Mouse (Mus musculus): ENCODE results near the gene Mrpl46. TPM values are rescaled to one million over a fixed set of nuclear protein-coding genes. Genes with fewer than 3 reads are reported as not detected.

The Mrpl46 gene
- polyA plus RNA-seq, 1 experiment = 25.0 TPM

DNA sequence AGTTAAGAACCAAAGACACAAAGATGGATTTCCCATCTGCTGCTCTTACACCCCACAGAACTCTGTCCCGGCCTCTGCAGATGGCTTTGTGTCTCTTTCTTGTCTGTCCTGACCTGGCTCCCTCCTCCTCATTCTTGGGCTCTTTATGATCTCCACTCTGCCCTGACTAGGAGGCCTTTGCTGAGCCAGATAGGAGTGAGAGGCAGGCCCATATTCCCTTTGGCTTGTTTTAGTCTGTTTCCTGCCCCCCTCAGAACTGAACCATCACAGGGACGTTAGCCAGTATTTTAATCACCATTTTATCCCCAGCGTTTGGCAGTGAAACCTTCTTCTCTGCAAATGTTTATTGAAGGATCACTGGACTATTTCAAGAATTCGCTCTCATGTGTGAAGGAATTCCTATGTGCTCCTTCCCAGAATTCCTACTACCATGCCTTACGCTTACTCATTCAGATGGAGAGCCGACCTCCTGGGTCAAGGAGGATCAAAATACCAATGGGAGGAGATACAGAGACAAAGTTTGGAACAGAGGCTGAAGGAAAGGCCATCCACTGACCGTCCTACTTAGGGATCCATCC is 14.2 kb downstream of the Mrpl46 start:
- Histone ChIP-seq H3K27ac (ENCODE audit: control insufficient read depth, insufficient read depth, low read length) (no peak overlapping the region), H3K4me3 (ENCODE audit: control insufficient read depth, insufficient read depth, low read length) (no peak overlapping the region), H3K36me3 (ENCODE audit: control insufficient read depth, insufficient read depth, low read length) (peaks cover 2% of the 10 kb centered on the region; the same call in 1 of the 2 replicates), H3K27me3 (ENCODE audit: control insufficient read depth, insufficient read depth, low read length) (no peaks in the 10 kb centered on the region), H3K4me1 (replicated peaks; ENCODE audit: control insufficient read depth, insufficient read depth, low read length) (peaks cover 16% of the 10 kb centered on the region)
- WGBS = 81% methylated on average over 7 of the region's 7 CpGs
- TF ChIP-seq CTCF (IDR thresholded peaks at IDR 0.05; ENCODE audit: borderline replicate concordance, control insufficient read depth, extremely low read depth, insufficient read depth, low read length, poor library complexity) (no peak), POLR2A (IDR thresholded peaks at IDR 0.05; ENCODE audit: control insufficient read depth, extremely low read depth, insufficient read depth, low read length, poor library complexity) (no peak)
- no peak for DNase-seq

DNA sequence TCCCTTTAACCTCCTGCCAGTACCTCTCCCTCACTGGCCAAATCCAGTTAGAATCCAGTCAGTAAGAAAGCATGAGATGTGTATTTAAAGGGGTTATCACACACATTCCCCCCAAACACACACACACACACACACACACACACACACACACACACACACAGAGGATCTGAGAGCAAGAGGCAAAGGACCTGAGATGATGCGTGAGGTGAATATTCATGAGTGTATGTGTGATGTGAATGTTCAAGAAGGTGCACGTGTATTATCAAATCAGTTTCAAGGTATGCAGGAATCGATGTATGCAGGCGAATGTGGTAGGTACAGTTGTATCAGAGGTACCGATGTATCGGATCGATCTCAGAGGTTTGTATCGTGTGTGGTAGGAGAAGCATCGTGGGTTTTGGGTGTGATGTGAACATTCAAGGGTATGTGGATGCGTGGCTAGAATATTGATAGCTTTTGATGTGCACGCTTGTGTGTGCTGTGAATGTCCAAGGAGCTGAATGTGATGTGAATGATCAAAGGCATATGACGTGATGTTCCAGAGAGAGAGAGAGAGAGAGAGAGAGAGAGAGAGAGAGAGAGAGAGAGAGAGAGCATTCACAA is 15.3 kb downstream of the Mrpl46 start:
- WGBS = 90% methylated on average over 12 of the region's 12 CpGs
- Histone ChIP-seq H3K4me3 (ENCODE audit: control insufficient read depth, insufficient read depth, low read length) (no peak overlapping the region), H3K27me3 (ENCODE audit: control insufficient read depth, insufficient read depth, low read length) (no peaks in the 10 kb centered on the region), H3K36me3 (ENCODE audit: control insufficient read depth, insufficient read depth, low read length) (no peaks in the 10 kb centered on the region), H3K27ac (ENCODE audit: control insufficient read depth, insufficient read depth, low read length) (no peak overlapping the region), H3K4me1 (replicated peaks; ENCODE audit: control insufficient read depth, insufficient read depth, low read length) (peaks cover 25% of the 10 kb centered on the region)
- no peak for DNase-seq
- TF ChIP-seq CTCF (IDR thresholded peaks at IDR 0.05; ENCODE audit: borderline replicate concordance, control insufficient read depth, extremely low read depth, insufficient read depth, low read length, poor library complexity) (no peak), POLR2A (IDR thresholded peaks at IDR 0.05; ENCODE audit: control insufficient read depth, extremely low read depth, insufficient read depth, low read length, poor library complexity) (no peak)

DNA sequence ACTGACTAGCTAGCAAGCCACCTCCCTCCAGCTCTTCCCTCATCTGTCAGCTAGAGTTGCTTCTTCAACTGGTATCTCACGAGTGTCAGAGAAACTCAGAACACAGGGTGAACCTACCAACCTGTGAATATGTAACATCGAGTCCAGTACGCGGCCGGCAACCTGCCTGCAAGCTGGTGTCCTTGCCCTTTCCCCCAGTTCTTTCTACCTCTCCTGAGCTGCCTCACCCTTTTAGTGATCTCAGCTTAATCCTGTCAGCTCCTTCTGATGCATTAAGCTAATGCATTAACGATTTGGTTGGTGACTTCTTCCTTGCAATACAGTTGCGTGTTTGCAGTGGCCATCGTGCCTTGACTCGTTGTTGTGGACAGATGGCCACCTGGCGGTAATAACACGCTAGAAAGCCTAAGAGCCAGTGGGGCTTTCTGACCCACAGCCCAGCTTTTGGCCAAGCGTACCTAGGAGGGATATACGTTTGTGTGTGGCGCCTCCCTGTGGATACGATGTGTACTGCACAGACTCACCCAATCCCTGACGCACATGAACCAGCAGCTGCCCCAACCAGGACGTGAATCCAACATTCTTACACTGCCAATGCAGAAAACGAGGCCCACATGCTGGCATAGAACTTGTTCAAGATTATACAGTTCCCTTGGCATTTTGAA is 17.2 kb downstream of the Mrpl46 start:
- WGBS = 25% methylated on average over 18 of the region's 18 CpGs
- no peaks in the 10 kb centered on the region for H3K36me3 ChIP-seq (ENCODE audit: control insufficient read depth, insufficient read depth, low read length)
- peak; percentile 92; the same call in 1 of the 2 replicates for TF ChIP-seq CTCF (IDR thresholded peaks at IDR 0.05; ENCODE audit: borderline replicate concordance, control insufficient read depth, extremely low read depth, insufficient read depth, low read length, poor library complexity)
- 0 out of 2 replicates have a peak, but pooled peaks have one; percentile 13 for TF ChIP-seq POLR2A (IDR thresholded peaks at IDR 0.05; ENCODE audit: control insufficient read depth, extremely low read depth, insufficient read depth, low read length, poor library complexity)
- DNase-seq = peak; percentile 91
- H3K27ac ChIP-seq (ENCODE audit: control insufficient read depth, insufficient read depth, low read length) = peak overlapping the region; percentile 30; the same call in 1 of the 2 replicates
- H3K4me3 ChIP-seq (ENCODE audit: control insufficient read depth, insufficient read depth, low read length) = no peak overlapping the region
- peaks cover 31% of the 10 kb centered on the region for H3K4me1 ChIP-seq (replicated peaks; ENCODE audit: control insufficient read depth, insufficient read depth, low read length)
- no peaks in the 10 kb centered on the region for H3K27me3 ChIP-seq (ENCODE audit: control insufficient read depth, insufficient read depth, low read length)

DNA sequence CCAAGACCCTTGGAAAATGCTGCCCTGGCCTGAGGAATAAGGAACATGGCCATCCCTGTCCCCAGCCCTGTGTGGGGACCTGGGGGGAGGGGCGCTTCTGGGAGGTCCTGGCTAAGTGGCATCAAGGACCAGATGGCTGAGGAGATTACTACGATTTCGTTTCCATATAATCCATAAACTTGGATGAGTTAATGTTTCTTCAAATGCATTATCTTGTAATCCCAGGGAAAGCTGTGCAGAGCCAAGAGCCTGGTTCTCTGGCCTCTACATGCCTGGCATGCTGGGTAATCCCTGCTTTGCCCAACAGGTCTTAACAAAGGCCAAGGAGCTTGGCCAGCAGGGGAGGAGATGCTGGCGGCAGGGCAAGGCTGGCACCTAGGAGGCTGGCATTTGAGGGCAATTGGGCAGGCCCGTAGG is 18.1 kb downstream of the Mrpl46 start:
- peaks cover 31% of the 10 kb centered on the region for H3K4me1 ChIP-seq (replicated peaks; ENCODE audit: control insufficient read depth, insufficient read depth, low read length)
- no peak for DNase-seq
- no peak overlapping the region for H3K27ac ChIP-seq (ENCODE audit: control insufficient read depth, insufficient read depth, low read length)
- WGBS = 97% methylated on average over 5 of the region's 5 CpGs
- TF ChIP-seq CTCF (IDR thresholded peaks at IDR 0.05; ENCODE audit: borderline replicate concordance, control insufficient read depth, extremely low read depth, insufficient read depth, low read length, poor library complexity) (no peak), POLR2A (IDR thresholded peaks at IDR 0.05; ENCODE audit: control insufficient read depth, extremely low read depth, insufficient read depth, low read length, poor library complexity) (no peak)
- no peaks in the 10 kb centered on the region for H3K27me3 ChIP-seq (ENCODE audit: control insufficient read depth, insufficient read depth, low read length)
- H3K4me3 ChIP-seq (ENCODE audit: control insufficient read depth, insufficient read depth, low read length) = no peak overlapping the region
- no peaks in the 10 kb centered on the region for H3K36me3 ChIP-seq (ENCODE audit: control insufficient read depth, insufficient read depth, low read length)

DNA sequence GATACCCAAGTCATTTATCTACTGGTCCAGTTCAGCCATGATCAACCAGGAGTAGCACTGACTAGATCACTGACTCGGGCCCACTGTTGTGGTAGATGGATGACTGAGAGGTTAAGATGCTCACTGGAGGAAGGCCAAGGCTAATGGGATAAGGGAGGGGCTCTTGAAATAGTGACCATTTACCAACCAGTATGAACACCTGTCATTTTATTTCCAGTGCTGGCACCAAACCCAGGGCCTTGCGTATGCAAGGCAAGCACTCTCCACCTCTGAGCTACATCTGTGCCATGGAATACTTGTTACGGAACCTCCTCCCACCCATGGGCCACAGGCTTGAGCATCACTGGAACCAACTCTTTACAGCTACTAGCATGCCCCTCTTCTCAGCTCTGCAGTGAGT is 19.5 kb downstream of the Mrpl46 start:
- no peak for DNase-seq
- H3K27ac ChIP-seq (ENCODE audit: control insufficient read depth, insufficient read depth, low read length) = no peak overlapping the region
- H3K36me3 ChIP-seq (ENCODE audit: control insufficient read depth, insufficient read depth, low read length) = no peaks in the 10 kb centered on the region
- peaks cover 31% of the 10 kb centered on the region for H3K4me1 ChIP-seq (replicated peaks; ENCODE audit: control insufficient read depth, insufficient read depth, low read length)
- H3K27me3 ChIP-seq (ENCODE audit: control insufficient read depth, insufficient read depth, low read length) = no peaks in the 10 kb centered on the region
- H3K4me3 ChIP-seq (ENCODE audit: control insufficient read depth, insufficient read depth, low read length) = no peak overlapping the region
- TF ChIP-seq POLR2A (IDR thresholded peaks at IDR 0.05; ENCODE audit: control insufficient read depth, extremely low read depth, insufficient read depth, low read length, poor library complexity) (no peak), CTCF (IDR thresholded peaks at IDR 0.05; ENCODE audit: borderline replicate concordance, control insufficient read depth, extremely low read depth, insufficient read depth, low read length, poor library complexity) (no peak)
- WGBS = 95% methylated on average over 3 of the region's 3 CpGs

DNA sequence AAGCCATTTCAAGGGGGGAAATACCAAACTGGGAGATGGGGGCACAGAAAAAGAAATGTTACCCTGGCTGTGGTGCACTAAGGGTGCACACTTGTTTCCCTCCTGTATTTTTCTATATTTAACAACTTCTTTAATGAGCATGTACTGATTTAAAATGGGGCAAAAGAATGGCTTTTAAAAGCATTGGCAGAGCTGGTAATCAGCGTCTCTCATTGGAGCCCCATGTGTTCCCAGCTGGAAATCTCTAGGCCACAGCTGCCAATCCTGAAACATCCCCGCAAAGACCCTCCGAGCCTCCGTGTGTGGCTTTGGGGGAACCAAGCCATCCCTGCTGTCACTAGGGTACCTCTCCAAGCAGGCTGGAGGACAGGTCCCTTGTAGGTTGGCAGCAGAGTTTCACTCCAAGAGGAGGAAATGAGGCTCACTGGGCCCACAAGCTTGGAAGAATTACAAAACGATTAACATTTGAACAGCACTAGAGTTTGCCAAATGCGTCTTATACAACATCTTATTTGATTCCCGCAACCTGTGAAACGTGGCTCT is 28.8 kb downstream of the Mrpl46 start:
- Histone ChIP-seq H3K27ac (ENCODE audit: control insufficient read depth, insufficient read depth, low read length) (no peak overlapping the region), H3K36me3 (ENCODE audit: control insufficient read depth, insufficient read depth, low read length) (no peaks in the 10 kb centered on the region), H3K27me3 (ENCODE audit: control insufficient read depth, insufficient read depth, low read length) (no peaks in the 10 kb centered on the region), H3K4me1 (replicated peaks; ENCODE audit: control insufficient read depth, insufficient read depth, low read length) (peaks cover 9% of the 10 kb centered on the region), H3K4me3 (ENCODE audit: control insufficient read depth, insufficient read depth, low read length) (no peak overlapping the region)
- 74% methylated on average over 8 of the region's 8 CpGs for WGBS
- no peak for TF ChIP-seq CTCF (IDR thresholded peaks at IDR 0.05; ENCODE audit: borderline replicate concordance, control insufficient read depth, extremely low read depth, insufficient read depth, low read length, poor library complexity)
- TF ChIP-seq POLR2A (IDR thresholded peaks at IDR 0.05; ENCODE audit: control insufficient read depth, extremely low read depth, insufficient read depth, low read length, poor library complexity) = no peak
- DNase-seq = no peak
